In the genomic region with DNA sequence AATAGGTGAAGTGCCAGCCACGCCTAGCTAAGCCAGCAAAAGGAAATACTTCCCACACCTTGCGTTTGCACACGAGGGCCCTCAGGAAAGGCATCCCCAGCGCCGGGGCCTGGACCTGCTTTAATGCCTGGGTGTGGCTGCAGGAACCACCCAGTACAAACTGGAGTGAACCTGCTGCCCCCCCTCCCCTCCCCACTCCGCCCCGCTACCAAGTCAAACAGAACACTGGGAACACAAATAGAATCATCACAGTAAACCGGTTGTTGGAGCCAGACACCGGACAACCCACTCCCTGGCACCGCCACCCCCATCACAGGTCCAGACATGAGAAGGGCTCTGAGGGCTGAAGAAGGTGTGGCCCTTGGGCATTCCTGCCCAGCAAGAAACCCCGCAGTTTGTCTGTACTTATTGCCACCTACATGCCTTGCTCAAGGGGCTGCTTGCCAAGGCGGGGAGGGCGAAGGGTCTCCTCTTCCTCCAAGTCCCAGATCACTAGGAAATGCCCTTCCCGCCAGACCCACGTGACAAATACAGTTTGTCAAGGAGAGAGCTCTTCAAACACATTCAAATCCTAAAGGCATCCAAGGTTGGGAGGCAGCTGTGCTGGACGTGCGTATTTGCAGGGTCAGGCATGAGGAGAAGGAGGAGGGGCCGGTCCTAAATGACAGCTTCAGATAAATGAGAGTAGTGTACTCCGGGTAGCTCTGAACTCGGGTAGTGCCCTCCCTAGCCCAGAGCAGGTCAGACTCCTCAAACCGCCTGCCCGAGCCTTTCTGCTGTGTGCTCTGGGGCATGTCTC, we compare ENCODE assay signal across 8 mouse cellular contexts. TPM values are rescaled to one million over a fixed set of nuclear protein-coding genes. Genes with fewer than 3 reads are reported as not detected.
DNase-seq lines count a peak whose midpoint lies in the region; ATAC-seq lines count a peak whose summit lies in the region.

No protein-coding gene starts in this region.

- 0 out of 2 replicates have a peak overlapping the region, but pooled peaks have one; percentile 11 for H3K4me3 ChIP-seq in midbrain, embryonic 10.5 days
- H3K4me3 ChIP-seq in midbrain, embryonic 15.5 days: no peak overlapping the region
- H3K4me3 ChIP-seq in midbrain, embryonic 16.5 days (ENCODE audit: low read depth, low read length): no peak overlapping the region

- H3K27ac ChIP-seq in midbrain, embryonic 10.5 days (replicated peaks): 0 out of 2 replicates have a peak overlapping the region, but pooled peaks have one; percentile 23
- H3K27ac ChIP-seq in midbrain, embryonic 15.5 days: no peak overlapping the region
- no peak overlapping the region for H3K27ac ChIP-seq in midbrain, embryonic 16.5 days (ENCODE audit: low read length)

- 47% methylated on average over 22 of the region's 22 CpGs for WGBS in midbrain, embryonic 10.5 days
- WGBS in midbrain, embryonic 15.5 days: 48% methylated on average over 22 of the region's 22 CpGs
- 45% methylated on average over 22 of the region's 22 CpGs for WGBS in midbrain, embryonic 16.5 days

- H3K27me3 ChIP-seq in midbrain, embryonic 10.5 days (ENCODE audit: low read depth, poor library complexity, severe bottlenecking): no peaks in the 10 kb centered on the region; the same call in 1 of the 2 replicates
- no peaks in the 10 kb centered on the region for H3K27me3 ChIP-seq in midbrain, embryonic 15.5 days (replicated peaks)
- no peaks in the 10 kb centered on the region for H3K27me3 ChIP-seq in midbrain, embryonic 16.5 days (ENCODE audit: control insufficient read depth, insufficient read depth, low read depth, low read length)

- no peaks in the 10 kb centered on the region for H3K9me3 ChIP-seq in midbrain, embryonic 10.5 days (replicated peaks)
- no peaks in the 10 kb centered on the region for H3K9me3 ChIP-seq in midbrain, embryonic 15.5 days
- H3K9me3 ChIP-seq in midbrain, embryonic 16.5 days (replicated peaks; ENCODE audit: control insufficient read depth, low read length, poor library complexity, severe bottlenecking): no peaks in the 10 kb centered on the region

- H3K9ac ChIP-seq in midbrain, embryonic 15.5 days: no peak overlapping the region
- H3K9ac ChIP-seq in midbrain, embryonic 16.5 days (ENCODE audit: low read depth, low read length): no peak overlapping the region; the same call in 1 of the 2 replicates

- ATAC-seq in midbrain, embryonic 15.5 days (replicated peaks): no peak
- no peak for ATAC-seq in midbrain, embryonic 16.5 days

- H3K4me2 ChIP-seq in midbrain, embryonic 15.5 days: no peak overlapping the region
- no peak overlapping the region for H3K4me2 ChIP-seq in midbrain, embryonic 16.5 days (ENCODE audit: low read length)

- DNase-seq in midbrain, embryonic 10.5 days (ENCODE audit: low spot score): peak; percentile 19
- DNase-seq in induced T-regulatory cell, adult 2 months (ENCODE audit: low read depth): peak; percentile 39
- peak; percentile 75 for DNase-seq in lung, postnatal 10 days
- DNase-seq in yolk sac, embryonic 10.5 days (ENCODE audit: low spot score): peak; percentile 60
- DNase-seq in frontal cortex, postnatal 36 days (ENCODE audit: low spot score in 2 of 2): no peak
- DNase-seq in thymus, adult 18-20 months: no peak

- no peaks in the 10 kb centered on the region for H3K36me3 ChIP-seq in midbrain, embryonic 10.5 days
- H3K36me3 ChIP-seq in midbrain, embryonic 15.5 days (replicated peaks): no peaks in the 10 kb centered on the region
- no peaks in the 10 kb centered on the region for H3K36me3 ChIP-seq in midbrain, embryonic 16.5 days (ENCODE audit: control insufficient read depth, insufficient read depth, low read length)

- H3K4me1 ChIP-seq in midbrain, embryonic 10.5 days: peaks cover 31% of the 10 kb centered on the region
- peaks cover 20% of the 10 kb centered on the region for H3K4me1 ChIP-seq in midbrain, embryonic 15.5 days
- peaks cover 15% of the 10 kb centered on the region for H3K4me1 ChIP-seq in midbrain, embryonic 16.5 days (ENCODE audit: control insufficient read depth, insufficient read depth, low read length)

RNA-seq across cellular contexts. Expression of a gene that starts 21.8 kb away (rescaled TPM):
- polyA plus RNA-seq in midbrain, embryonic 10.5 days (2016; fragmentation: Nextera tagmentation; extraction: Ambion mirVana): 0.54 and 1.1 TPM in 2 replicates
- 1.4 and 1.6 TPM in 2 replicates for polyA plus RNA-seq in midbrain, embryonic 15.5 days (2015; fragmentation: Nextera tagmentation; extraction: Ambion mirVana)
- polyA plus RNA-seq in midbrain, embryonic 16.5 days (2015; fragmentation: Nextera tagmentation; extraction: Ambion mirVana): 1.8 TPM in 2 replicates

Comparison
In these comparisons a context has a peak if more than half of its experiments do, and no peak if none do; other contexts are left out.
1. DNase-seq: peak in midbrain, embryonic 10.5 days (single experiment), induced T-regulatory cell, adult 2 months (single experiment), lung, postnatal 10 days (single experiment) and yolk sac, embryonic 10.5 days (single experiment); none in frontal cortex, postnatal 36 days (0 of 2) and thymus, adult 18-20 months (0 of 2).